Mouse (Mus musculus) testis, adult 2 months (tissue): Measurements from ENCODE around the gene Rnf146.

Experiments used
- CTCF ChIP-seq: fragments of 200-500 bp; IDR thresholded peaks from 2 replicates; pipeline ENCODE4 v1.5.1; 2012; ENCODE audit warnings: low read depth, mild to moderate bottlenecking, inconsistent platforms, low read length, moderate library complexity; ENCODE audit not compliant: control insufficient read depth, insufficient read depth, insufficient replicate concordance
- POLR2A ChIP-seq: fragments of 200-500 bp; IDR thresholded peaks from 2 replicates; pipeline ENCODE4 v1.6.1; 2012; ENCODE audit warnings: low read depth, mild to moderate bottlenecking, inconsistent platforms, low read length, moderate library complexity; ENCODE audit not compliant: control insufficient read depth

DNA sequence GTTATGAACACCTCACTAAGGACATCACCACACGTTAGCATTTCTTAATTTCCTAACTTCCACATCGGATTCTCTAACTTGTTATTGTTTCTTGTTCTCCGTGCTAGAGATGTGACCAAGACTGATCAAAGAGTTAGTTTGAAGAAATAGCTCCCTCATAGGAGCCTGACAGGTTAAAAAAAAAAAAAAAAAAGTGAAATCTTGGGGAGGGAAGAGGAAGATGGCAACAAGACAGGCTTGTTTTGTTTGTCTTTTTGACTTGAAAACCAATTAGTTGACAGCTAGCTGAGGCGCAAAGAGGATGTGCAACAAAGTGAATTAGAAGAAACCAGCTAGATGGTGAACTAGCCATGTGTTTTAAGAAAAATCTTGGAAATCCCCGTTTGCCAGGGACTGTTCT, 48.3 kb downstream of the Rnf146 start:
- TF ChIP-seq CTCF (no peak), POLR2A (no peak)
